Mouse (Mus musculus) liver, embryonic 15.5 days (tissue): ENCODE results near the gene Gpkow. TPM values are rescaled to one million over a fixed set of nuclear protein-coding genes. Genes with fewer than 3 reads are reported as not detected.
"Not testable (repeated sequence)": the region's sequence is repeated elsewhere in the genome, so short reads cannot be mapped to it uniquely, and the experiment has no call there.

Experiments
- ATAC-seq: fragments of 200-750 bp; cut with Nextera tagmentation; 2 replicates; pipeline ENCODE4 v1.8.0; 2017; ENCODE audit warnings: moderate number of reproducible peaks, mild to moderate bottlenecking, moderate library complexity; ENCODE audit not compliant: insufficient read depth
- H3K27ac ChIP-seq: fragments of 300-500 bp; sonication (generic); replicated peaks from 2 replicates; pipeline ENCODE4 v1.5.1; 2015; ENCODE audit warnings: mild to moderate bottlenecking, inconsistent platforms
- H3K27me3 ChIP-seq: fragments of 300-500 bp; sonication (generic); 2 replicates; pipeline ENCODE4 v1.6.1; 2015; ENCODE audit warnings: mild to moderate bottlenecking, inconsistent platforms
- H3K36me3 ChIP-seq: fragments of 300-500 bp; sonication (generic); replicated peaks from 2 replicates; pipeline ENCODE4 v1.6.1; 2015; ENCODE audit warnings: moderate library complexity, mild to moderate bottlenecking, inconsistent platforms
- H3K4me1 ChIP-seq: fragments of 300-500 bp; sonication (generic); replicated peaks from 2 replicates; pipeline ENCODE4 v1.6.1; 2015; ENCODE audit warnings: inconsistent platforms
- H3K4me2 ChIP-seq: fragments of 300-500 bp; sonication (generic); 2 replicates; pipeline ENCODE4 v1.6.1; 2015; ENCODE audit warnings: moderate library complexity, mild to moderate bottlenecking, inconsistent platforms
- H3K4me3 ChIP-seq: fragments of 300-500 bp; sonication (generic); replicated peaks from 2 replicates; pipeline ENCODE4 v1.5.1; 2015; ENCODE audit warnings: mild to moderate bottlenecking, inconsistent platforms
- H3K9ac ChIP-seq: fragments of 300-500 bp; sonication (generic); 2 replicates; pipeline ENCODE4 v1.6.1; 2015; ENCODE audit warnings: moderate library complexity, mild to moderate bottlenecking, inconsistent platforms
- H3K9me3 ChIP-seq: fragments of 300-500 bp; sonication (generic); replicated peaks from 2 replicates; pipeline ENCODE4 v1.6.1; 2016; ENCODE audit warnings: inconsistent platforms
- WGBS: fragments of 180-500 bp; shearing (Covaris S2); methylation state at CpG from one replicate; pipeline ENCODE4 v1.1.7; 2015; ENCODE audit warnings: mixed read lengths; ENCODE audit not compliant: insufficient replicate concordance; 5-methylcytosine and 5-hydroxymethylcytosine counted together
- polyA plus RNA-seq: library from polyadenylated mRNA; unstranded; fragments of >200 nt; fragmentation: Nextera tagmentation; extraction: Ambion mirVana; gene quantifications from 2 replicates; pipeline ENCODE4 v1.2.1, GENCODE M21; 2015

Gpkow gene
- polyA plus RNA-seq, 1 experiment from 2014 or later, result 14.1 TPM

- WGBS, result 45% methylated on average over 3 of the region's 3 CpGs
- Histone ChIP-seq H3K27ac (no peak overlapping the region), H3K9ac (no peak overlapping the region), H3K27me3 (no peaks in the 10 kb centered on the region), H3K36me3 (no peaks in the 10 kb centered on the region), H3K4me1 (no peaks in the 10 kb centered on the region), H3K4me2 (no peak overlapping the region), H3K9me3 (no peaks in the 10 kb centered on the region), H3K4me3 (no peak overlapping the region)
- no peak for ATAC-seq
Measured at GRCm38 (mm10) chrX:7690486-7690885, 6.4 kb upstream of the Gpkow start.

- ATAC-seq, result no peak
- no peaks in the 10 kb centered on the region for H3K27me3 ChIP-seq
- no peak overlapping the region for H3K4me2 ChIP-seq
- H3K9me3 ChIP-seq, result no peaks in the 10 kb centered on the region
- H3K4me1 ChIP-seq, result peaks cover under 1% of the 10 kb centered on the region; the same call in 1 of the 2 replicates
- no peaks in the 10 kb centered on the region for H3K36me3 ChIP-seq
- H3K9ac ChIP-seq, result no peak overlapping the region
- 29% methylated on average over 4 of the region's 4 CpGs for WGBS
- H3K4me3 ChIP-seq, result no peak overlapping the region
- no peak overlapping the region for H3K27ac ChIP-seq
Measured at GRCm38 (mm10) chrX:7692862-7693261, 4.1 kb upstream of the Gpkow start.

- no peaks in the 10 kb centered on the region for H3K9me3 ChIP-seq
- WGBS, result 34% methylated on average over 6 of the region's 6 CpGs
- H3K27ac ChIP-seq, result no peak overlapping the region
- peaks cover 10% of the 10 kb centered on the region for H3K4me1 ChIP-seq
- H3K27me3 ChIP-seq, result no peaks in the 10 kb centered on the region
- no peak overlapping the region for H3K9ac ChIP-seq
- peak overlapping the region; percentile 71 for H3K4me3 ChIP-seq
- peaks cover 21% of the 10 kb centered on the region for H3K36me3 ChIP-seq
- no peak; the same call in 1 of the 2 replicates for ATAC-seq
- H3K4me2 ChIP-seq, result peak overlapping the region; percentile 45
Measured at GRCm38 (mm10) chrX:7696520-7696919, 411 bp upstream of the Gpkow start.

GRCm38 (mm10) chrX:7713764-7714134 lies 16.8 kb downstream of the Gpkow start:
- H3K4me2 ChIP-seq, result peak overlapping the region; percentile 65
- H3K27ac ChIP-seq, result 0 out of 2 replicates have a peak overlapping the region, but pooled peaks have one; percentile 24
- H3K4me3 ChIP-seq, result peak overlapping the region; percentile 55
- 15% methylated on average over 6 of the region's 12 CpGs for WGBS
- H3K36me3 ChIP-seq, H3K4me1 ChIP-seq, H3K9ac ChIP-seq, H3K27me3 ChIP-seq, H3K9me3 ChIP-seq: not testable (repeated sequence)
- peak; percentile 19 for ATAC-seq

GRCm38 (mm10) chrX:7714135-7714899 lies 17.4 kb downstream of the Gpkow start, which contains the start of gene Wdr45:
Wdr45 (plus strand) TSS chrX:7714333.
- H3K9me3 ChIP-seq, H3K9ac ChIP-seq, H3K4me1 ChIP-seq, H3K27me3 ChIP-seq, H3K36me3 ChIP-seq: not testable (repeated sequence)
- Histone ChIP-seq H3K4me2 (peak within 1 kb of the TSS; percentile 65), H3K27ac (0 out of 2 replicates have a peak within 1 kb of the TSS, but pooled peaks have one; percentile 29), H3K4me3 (peak within 1 kb of the TSS; percentile 55)
- 15% methylated on average over 43 of the region's 60 CpGs for WGBS
- peak; percentile 93 for ATAC-seq

- not testable (repeated sequence) for H3K4me3 ChIP-seq, H3K4me2 ChIP-seq, H3K4me1 ChIP-seq, H3K27ac ChIP-seq, H3K9me3 ChIP-seq, H3K9ac ChIP-seq, H3K36me3 ChIP-seq, ATAC-seq, H3K27me3 ChIP-seq
- WGBS, result 24% methylated on average over 1 of the region's 1 CpGs
Measured at GRCm38 (mm10) chrX:7716058-7716457, 19.1 kb downstream of the Gpkow start.

- Histone ChIP-seq H3K27me3 (no peaks in the 10 kb centered on the region), H3K9me3 (no peaks in the 10 kb centered on the region), H3K4me2 (peak within 1 kb of the TSS; percentile 66), H3K9ac (peak within 1 kb of the TSS; percentile 70), H3K4me1 (peaks cover 10% of the 10 kb centered on the region), H3K4me3 (peak within 1 kb of the TSS; percentile 72), H3K36me3 (peaks cover 23% of the 10 kb centered on the region), H3K27ac (peak within 1 kb of the TSS; percentile 87)
- WGBS, result 16% methylated on average over 22 of the region's 22 CpGs
- ATAC-seq, result peak; percentile 91
Measured at GRCm38 (mm10) chrX:7721514-7722281, 24.8 kb downstream of the Gpkow start, which contains the start of gene Gm45208. Gm45208 (plus strand) TSS chrX:7722245.

GRCm38 (mm10) chrX:7722282-7722611 lies 25.3 kb downstream of the Gpkow start:
- Histone ChIP-seq H3K27me3 (no peaks in the 10 kb centered on the region), H3K36me3 (peaks cover 28% of the 10 kb centered on the region), H3K27ac (peak overlapping the region; percentile 87), H3K9me3 (no peaks in the 10 kb centered on the region), H3K4me1 (peaks cover 10% of the 10 kb centered on the region), H3K4me2 (peak overlapping the region; percentile 66), H3K4me3 (peak overlapping the region; percentile 72), H3K9ac (peak overlapping the region; percentile 70)
- ATAC-seq, result peak; percentile 23; the same call in 1 of the 2 replicates
- 17% methylated on average over 11 of the region's 11 CpGs for WGBS

GRCm38 (mm10) chrX:7722691-7723090 lies 25.8 kb downstream of the Gpkow start:
- WGBS, result 12% methylated on average over 4 of the region's 4 CpGs
- H3K36me3 ChIP-seq, result peaks cover 30% of the 10 kb centered on the region
- H3K27me3 ChIP-seq, result no peaks in the 10 kb centered on the region
- peak overlapping the region; percentile 66 for H3K4me2 ChIP-seq
- H3K27ac ChIP-seq, result peak overlapping the region; percentile 87
- no peak for ATAC-seq
- H3K4me1 ChIP-seq, result peaks cover 11% of the 10 kb centered on the region
- H3K9me3 ChIP-seq, result no peaks in the 10 kb centered on the region
- H3K9ac ChIP-seq, result peak overlapping the region; percentile 70
- H3K4me3 ChIP-seq, result peak overlapping the region; percentile 72

- Histone ChIP-seq H3K4me1 (peaks cover 17% of the 10 kb centered on the region), H3K9me3 (no peaks in the 10 kb centered on the region), H3K4me2 (no peak overlapping the region), H3K27ac (no peak overlapping the region), H3K27me3 (no peaks in the 10 kb centered on the region), H3K36me3 (peaks cover 30% of the 10 kb centered on the region), H3K9ac (no peak overlapping the region), H3K4me3 (no peak overlapping the region)
- 74% methylated on average over 7 of the region's 7 CpGs for WGBS
- ATAC-seq, result no peak
Measured at GRCm38 (mm10) chrX:7724135-7724534, 27.2 kb downstream of the Gpkow start.

- no peaks in the 10 kb centered on the region for H3K27me3 ChIP-seq
- whole genome bisulfite sequencing, result 70% methylated on average over 12 of the region's 12 CpGs
Measured at GRCm38 (mm10) chrX:7725841-7726240, 28.9 kb downstream of the Gpkow start.

More at GRCm38 (mm10) chrX:7725841-7726240, 28.9 kb downstream of the Gpkow start:
- Histone ChIP-seq H3K27ac (no peak overlapping the region), H3K4me3 (no peak overlapping the region), H3K36me3 (peaks cover 30% of the 10 kb centered on the region), H3K9ac (no peak overlapping the region), H3K4me1 (peaks cover 17% of the 10 kb centered on the region), H3K9me3 (no peaks in the 10 kb centered on the region), H3K4me2 (no peak overlapping the region)
- no peak for ATAC-seq
